Mouse (Mus musculus) hindbrain, embryonic 12.5 days (tissue): ENCODE results near the gene Map3k6. TPM values are rescaled to one million over a fixed set of nuclear protein-coding genes. Genes with fewer than 3 reads are reported as not detected.

Experiments
- ATAC-seq: fragments of 200-750 bp; cut with Nextera tagmentation; 2 replicates; pipeline ENCODE4 v1.8.0; 2017; ENCODE audit warnings: moderate TSS enrichment; ENCODE audit not compliant: low FRiP score
- H3K27ac ChIP-seq: fragments of 300-500 bp; sonication (generic); 2 replicates; pipeline ENCODE4 v1.5.1; 2016; ENCODE audit warnings: mild to moderate bottlenecking
- H3K27me3 ChIP-seq: fragments of 300-500 bp; sonication (generic); 2 replicates; pipeline ENCODE4 v1.6.1; 2016; ENCODE audit warnings: mild to moderate bottlenecking
- H3K36me3 ChIP-seq: fragments of 300-500 bp; sonication (generic); 2 replicates; pipeline ENCODE4 v1.6.1; 2016; ENCODE audit warnings: mild to moderate bottlenecking
- H3K4me1 ChIP-seq: fragments of 300-500 bp; sonication (generic); 2 replicates; pipeline ENCODE4 v1.6.1; 2016
- H3K4me2 ChIP-seq: fragments of 300-500 bp; sonication (generic); replicated peaks from 2 replicates; pipeline ENCODE4 v1.6.1; 2016; ENCODE audit warnings: mild to moderate bottlenecking
- H3K4me3 ChIP-seq: fragments of 300-500 bp; sonication (generic); 2 replicates; pipeline ENCODE4 v1.5.1; 2016; ENCODE audit warnings: mild to moderate bottlenecking
- H3K9ac ChIP-seq: fragments of 300-500 bp; sonication (generic); 2 replicates; pipeline ENCODE4 v1.6.1; 2016; ENCODE audit warnings: mild to moderate bottlenecking, moderate library complexity
- H3K9me3 ChIP-seq: fragments of 300-500 bp; sonication (generic); replicated peaks from 2 replicates; pipeline ENCODE4 v1.6.1; 2016; ENCODE audit warnings: mild to moderate bottlenecking
- WGBS: fragments of 180-500 bp; shearing (Covaris S2); methylation state at CpG from one replicate; pipeline ENCODE4 v1.1.7; 2016; 5-methylcytosine and 5-hydroxymethylcytosine counted together
- polyA plus RNA-seq: library from polyadenylated mRNA; unstranded; fragments of >200 nt; fragmentation: Nextera tagmentation; extraction: Ambion mirVana; gene quantifications from 2 replicates; pipeline ENCODE4 v1.2.1, GENCODE M21; 2016

Gene Map3k6
- polyA plus RNA-seq, 1 experiment from 2014 or later: 1.9 TPM

DNA sequence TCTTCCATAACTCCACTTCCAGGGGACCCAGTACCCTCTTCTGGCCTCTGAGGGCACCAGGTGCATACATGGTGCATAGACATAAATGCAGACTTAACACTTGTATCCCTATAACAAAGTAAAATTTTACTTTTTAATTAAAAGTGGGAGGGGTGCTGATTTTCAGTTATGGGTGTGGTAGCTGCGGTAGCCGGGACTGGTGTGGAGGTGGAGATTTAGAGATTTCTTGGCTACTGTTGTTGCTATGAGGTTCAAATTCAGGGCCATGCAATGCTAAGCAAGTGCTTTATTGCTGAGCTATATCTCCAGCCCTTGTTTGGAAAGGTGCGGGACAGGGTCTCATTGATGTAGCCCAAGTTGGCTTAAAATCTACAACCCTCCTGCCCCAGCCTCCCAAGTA lies 21.9 kb upstream of the Map3k6 start:
- no peak overlapping the region for H3K4me2 ChIP-seq
- H3K9me3 ChIP-seq: no peaks in the 10 kb centered on the region
- H3K36me3 ChIP-seq: no peaks in the 10 kb centered on the region
- H3K27ac ChIP-seq: no peak overlapping the region
- peaks cover 58% of the 10 kb centered on the region for H3K27me3 ChIP-seq
- no peak overlapping the region for H3K4me3 ChIP-seq
- no peak for ATAC-seq
- WGBS: 89% methylated on average over 3 of the region's 3 CpGs
- H3K9ac ChIP-seq: no peak overlapping the region
- H3K4me1 ChIP-seq: peaks cover 11% of the 10 kb centered on the region

GRCm38 (mm10) chr4:133220656-133221055 lies 20.0 kb upstream of the Map3k6 start:
- Histone ChIP-seq H3K36me3 (no peaks in the 10 kb centered on the region), H3K4me2 (peak overlapping the region; percentile 49), H3K9ac (peak overlapping the region; percentile 41), H3K9me3 (no peaks in the 10 kb centered on the region), H3K27me3 (peaks cover 42% of the 10 kb centered on the region), H3K4me1 (peaks cover 16% of the 10 kb centered on the region), H3K4me3 (peak overlapping the region; percentile 25), H3K27ac (no peak overlapping the region)
- 2% methylated on average over 25 of the region's 25 CpGs for WGBS
- ATAC-seq: no peak

- no peaks in the 10 kb centered on the region for H3K36me3 ChIP-seq
- 82% methylated on average over 8 of the region's 8 CpGs for WGBS
- H3K27me3 ChIP-seq: peaks cover 40% of the 10 kb centered on the region
- no peak overlapping the region for H3K27ac ChIP-seq
- no peak overlapping the region for H3K4me3 ChIP-seq
- no peak overlapping the region for H3K4me2 ChIP-seq
- no peak for ATAC-seq
- no peaks in the 10 kb centered on the region for H3K9me3 ChIP-seq
- H3K4me1 ChIP-seq: peaks cover 16% of the 10 kb centered on the region
- no peak overlapping the region for H3K9ac ChIP-seq
Observed at GRCm38 (mm10) chr4:133221701-133222100, 18.9 kb upstream of the Map3k6 start.

DNA sequence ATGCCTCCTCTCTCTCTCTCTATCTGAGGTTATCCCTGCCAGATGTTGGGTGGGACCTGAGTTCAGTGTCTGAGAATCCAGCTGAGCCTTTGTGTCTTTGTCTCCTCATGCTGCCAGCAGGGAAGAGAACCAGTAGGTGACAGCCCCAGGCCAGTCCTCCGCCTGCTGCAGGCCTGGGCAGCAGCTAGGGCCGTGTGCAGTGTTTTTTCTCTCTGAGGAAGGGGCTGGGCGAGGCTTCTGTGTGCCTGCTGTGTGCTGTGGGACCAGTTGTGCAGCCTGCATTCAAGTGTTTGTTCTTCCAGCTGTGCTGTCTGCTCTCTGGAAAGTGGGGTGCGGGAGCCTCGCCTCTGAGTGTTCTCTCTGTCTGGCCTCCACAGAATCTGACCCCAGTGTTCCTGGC lies 16.7 kb upstream of the Map3k6 start:
- no peak overlapping the region for H3K4me3 ChIP-seq
- no peak overlapping the region for H3K9ac ChIP-seq
- H3K27ac ChIP-seq: no peak overlapping the region
- no peak overlapping the region for H3K4me2 ChIP-seq
- WGBS: 32% methylated on average over 5 of the region's 5 CpGs
- H3K4me1 ChIP-seq: peaks cover 16% of the 10 kb centered on the region
- no peaks in the 10 kb centered on the region for H3K36me3 ChIP-seq
- ATAC-seq: no peak
- peaks cover 40% of the 10 kb centered on the region for H3K27me3 ChIP-seq
- no peaks in the 10 kb centered on the region for H3K9me3 ChIP-seq

DNA sequence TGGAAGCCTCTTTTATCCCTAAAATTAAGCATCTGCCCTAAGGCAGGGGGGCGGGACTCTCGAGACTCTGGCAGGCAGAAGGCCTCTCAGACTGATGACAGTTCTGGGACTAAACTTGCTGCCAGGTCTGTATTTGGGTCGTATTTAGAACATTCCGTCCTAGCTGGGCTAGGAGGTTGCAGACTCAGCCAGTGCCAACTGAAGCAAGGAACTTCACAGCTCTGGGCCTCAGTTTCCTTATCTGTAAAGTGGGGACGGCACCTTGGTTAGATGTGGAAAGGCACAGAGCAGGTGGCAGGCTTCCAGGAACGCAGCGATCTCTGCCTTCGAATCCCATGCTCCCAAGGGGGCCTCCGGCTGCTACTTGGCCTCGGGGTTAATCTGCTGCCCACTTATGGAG lies 14.5 kb upstream of the Map3k6 start:
- no peak overlapping the region for H3K27ac ChIP-seq
- H3K9me3 ChIP-seq: no peaks in the 10 kb centered on the region
- no peak overlapping the region for H3K9ac ChIP-seq
- peaks cover 22% of the 10 kb centered on the region for H3K27me3 ChIP-seq
- no peaks in the 10 kb centered on the region for H3K36me3 ChIP-seq
- 73% methylated on average over 10 of the region's 10 CpGs for WGBS
- no peak overlapping the region for H3K4me3 ChIP-seq
- ATAC-seq: no peak
- peaks cover 14% of the 10 kb centered on the region; the same call in 1 of the 2 replicates for H3K4me1 ChIP-seq
- H3K4me2 ChIP-seq: no peak overlapping the region

DNA sequence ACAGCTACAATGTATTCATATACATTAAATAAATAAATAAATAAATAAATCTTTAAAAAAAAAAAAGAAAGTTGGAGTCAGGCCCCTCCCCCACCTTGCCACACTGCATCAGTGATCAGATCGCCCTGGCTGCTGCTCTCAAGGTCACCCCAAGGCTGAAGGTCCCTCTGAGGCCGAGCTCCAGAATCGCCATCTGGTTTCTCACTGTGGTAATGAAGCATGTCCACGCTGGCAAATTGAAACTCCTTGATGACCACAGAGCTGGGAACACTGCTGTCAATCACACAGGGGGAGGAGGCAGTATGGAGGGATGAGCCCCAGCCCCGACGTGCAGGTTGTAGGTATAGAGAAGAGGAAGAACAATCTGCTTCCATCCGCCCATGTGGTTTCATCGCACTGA lies 13.0 kb upstream of the Map3k6 start:
- ATAC-seq: no peak
- Histone ChIP-seq H3K36me3 (no peaks in the 10 kb centered on the region), H3K27me3 (peaks cover 7% of the 10 kb centered on the region; the same call in 1 of the 2 replicates), H3K4me1 (peaks cover 14% of the 10 kb centered on the region; the same call in 1 of the 2 replicates), H3K4me2 (no peak overlapping the region), H3K9ac (no peak overlapping the region), H3K27ac (no peak overlapping the region), H3K9me3 (no peaks in the 10 kb centered on the region), H3K4me3 (no peak overlapping the region)
- 39% methylated on average over 8 of the region's 8 CpGs for WGBS

GRCm38 (mm10) chr4:133229582-133229981 lies 11.0 kb upstream of the Map3k6 start:
- 45% methylated on average over 8 of the region's 8 CpGs for WGBS
- no peak overlapping the region for H3K4me3 ChIP-seq
- no peak overlapping the region for H3K9ac ChIP-seq
- H3K4me2 ChIP-seq: no peak overlapping the region
- 0 out of 2 replicates have a peak, but pooled peaks cover 4% of the 10 kb centered on the region for H3K4me1 ChIP-seq
- no peaks in the 10 kb centered on the region for H3K36me3 ChIP-seq
- ATAC-seq: no peak
- peak overlapping the region; percentile 57; the same call in 1 of the 2 replicates for H3K27ac ChIP-seq
- H3K9me3 ChIP-seq: no peaks in the 10 kb centered on the region
- peaks cover 3% of the 10 kb centered on the region; the same call in 1 of the 2 replicates for H3K27me3 ChIP-seq

DNA sequence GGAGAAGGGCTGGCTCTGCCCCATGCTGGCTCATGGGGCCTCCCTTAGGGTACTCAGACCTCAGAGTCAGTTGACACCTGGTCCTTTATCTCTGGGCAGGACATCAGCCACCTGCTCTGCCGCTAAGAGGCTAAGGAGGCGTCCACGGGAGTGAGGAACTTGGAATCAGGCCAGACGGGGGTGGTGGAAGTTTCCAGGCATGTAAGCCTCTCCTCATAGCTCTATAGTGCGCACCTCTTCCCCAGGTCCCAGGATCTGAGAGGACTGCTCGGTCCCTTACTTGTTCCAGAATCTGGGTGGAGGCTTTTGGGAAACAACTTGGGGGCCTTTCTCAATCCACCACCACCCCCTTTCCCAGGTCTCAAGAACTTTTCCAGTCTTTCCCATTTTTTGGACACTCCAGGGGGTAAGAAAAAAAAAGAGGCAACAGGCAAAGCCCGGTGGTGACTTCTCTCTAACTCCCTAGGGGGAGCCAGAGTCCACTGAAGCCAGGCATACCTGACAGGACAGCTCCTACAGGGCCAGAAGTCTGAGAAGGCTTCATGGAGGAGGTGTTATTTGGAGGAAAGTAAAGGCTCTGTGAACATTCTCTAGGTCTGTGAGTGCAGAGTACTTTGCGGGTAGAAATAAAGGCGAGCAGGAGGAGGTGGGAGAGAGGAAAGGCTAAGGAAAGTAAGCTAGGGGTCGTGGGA lies 7.2 kb upstream of the Map3k6 start:
- Histone ChIP-seq H3K36me3 (no peaks in the 10 kb centered on the region), H3K9ac (no peak overlapping the region), H3K4me3 (no peak overlapping the region), H3K27me3 (peaks cover 9% of the 10 kb centered on the region), H3K4me1 (0 out of 2 replicates have a peak, but pooled peaks cover 4% of the 10 kb centered on the region), H3K27ac (no peak overlapping the region), H3K4me2 (no peak overlapping the region), H3K9me3 (no peaks in the 10 kb centered on the region)
- WGBS: 50% methylated on average over 10 of the region's 10 CpGs
- ATAC-seq: no peak

GRCm38 (mm10) chr4:133234771-133235170 lies 5.8 kb upstream of the Map3k6 start:
- Histone ChIP-seq H3K4me1 (0 out of 2 replicates have a peak, but pooled peaks cover 3% of the 10 kb centered on the region), H3K9ac (no peak overlapping the region), H3K36me3 (no peaks in the 10 kb centered on the region), H3K27ac (no peak overlapping the region), H3K4me2 (no peak overlapping the region), H3K27me3 (peaks cover 19% of the 10 kb centered on the region), H3K9me3 (no peaks in the 10 kb centered on the region), H3K4me3 (no peak overlapping the region)
- ATAC-seq: no peak
- WGBS: 59% methylated on average over 5 of the region's 5 CpGs

DNA sequence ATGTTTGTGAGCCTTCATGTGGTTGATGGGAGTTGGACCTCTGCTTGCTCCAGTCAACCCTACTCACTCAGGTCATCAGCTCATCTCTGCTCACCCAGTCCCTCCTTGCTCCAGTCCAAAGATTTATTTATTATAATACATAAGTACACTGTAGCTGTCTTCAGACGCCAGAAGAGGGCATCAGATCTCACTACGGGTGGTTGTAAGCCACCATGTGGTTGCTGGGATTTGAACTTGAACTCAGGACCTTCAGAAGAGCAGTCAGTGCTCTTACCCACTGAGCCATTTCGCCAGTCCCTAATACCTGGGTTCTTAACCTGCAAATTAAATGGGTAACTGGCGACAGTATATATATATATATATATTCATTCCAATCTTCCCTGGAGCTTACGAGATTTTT lies 5.2 kb upstream of the Map3k6 start:
- WGBS: 77% methylated on average over 5 of the region's 5 CpGs
- Histone ChIP-seq H3K4me3 (no peak overlapping the region), H3K36me3 (no peaks in the 10 kb centered on the region), H3K9ac (no peak overlapping the region), H3K27ac (no peak overlapping the region), H3K4me1 (peaks cover 1% of the 10 kb centered on the region), H3K27me3 (peaks cover 26% of the 10 kb centered on the region), H3K9me3 (no peaks in the 10 kb centered on the region), H3K4me2 (no peak overlapping the region)
- ATAC-seq: no peak

DNA sequence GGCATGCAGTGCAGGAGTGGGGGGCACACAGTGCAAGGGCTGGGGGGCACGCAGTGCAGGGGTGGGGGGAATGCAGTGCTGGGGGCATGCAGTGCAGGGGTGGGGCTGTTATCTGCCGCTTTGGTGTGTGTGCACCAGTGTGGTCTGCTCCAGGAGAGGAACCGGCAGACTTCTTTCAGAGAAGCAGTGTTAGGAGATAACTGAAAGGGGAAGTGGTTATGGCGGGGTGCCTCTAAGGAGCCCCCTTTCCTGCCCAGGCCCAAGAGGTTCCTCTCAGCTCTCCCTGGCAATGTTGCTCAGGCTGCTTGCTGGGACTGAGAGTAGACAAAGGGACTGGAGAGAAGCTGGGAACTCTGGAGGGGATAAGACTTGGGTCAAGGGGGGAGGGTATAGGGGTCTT lies 2.7 kb upstream of the Map3k6 start:
- Histone ChIP-seq H3K9me3 (no peaks in the 10 kb centered on the region), H3K27ac (no peak overlapping the region), H3K4me1 (peaks cover 9% of the 10 kb centered on the region), H3K9ac (no peak overlapping the region), H3K27me3 (peaks cover 51% of the 10 kb centered on the region), H3K4me3 (no peak overlapping the region), H3K4me2 (no peak overlapping the region), H3K36me3 (no peaks in the 10 kb centered on the region)
- no peak for ATAC-seq
- WGBS: 84% methylated on average over 4 of the region's 4 CpGs

- 0% methylated on average over 74 of the region's 78 CpGs for WGBS
- Histone ChIP-seq H3K4me3 (peak overlapping the region; percentile 46), H3K9ac (peak overlapping the region; percentile 60), H3K27me3 (peaks cover 77% of the 10 kb centered on the region), H3K4me2 (peak overlapping the region; percentile 82), H3K4me1 (peaks cover 12% of the 10 kb centered on the region), H3K9me3 (no peaks in the 10 kb centered on the region), H3K27ac (no peak overlapping the region), H3K36me3 (no peaks in the 10 kb centered on the region)
- ATAC-seq: peak; percentile 89
Observed at GRCm38 (mm10) chr4:133240934-133241908, 603 bp downstream of the Map3k6 start.
